8 mouse cellular contexts compared by ENCODE assay signal in genomic region chr1:57612931-57613804, GRCm38 (mm10).
DNase-seq lines count a peak whose midpoint lies in the region; ATAC-seq lines count a peak whose summit lies in the region.

No protein-coding gene starts in this region.

- peak; percentile 7 for DNase-seq in adrenal gland, postnatal 14 days
- DNase-seq in adrenal gland, adult 8-10 months, result no peak
- peak; percentile 11 for DNase-seq in embryonic facial prominence, embryonic 10.5 days (ENCODE audit: low spot score)
- DNase-seq in kidney, adult 11 months, result peak; percentile 23
- DNase-seq in layer of hippocampus, postnatal 14 days (ENCODE audit: low spot score in 2 of 2), result no peak
- no peak for DNase-seq in frontal cortex, adult 2 months (ENCODE audit: extremely low spot score in 1 of 2, low spot score in 1 of 2)
- no peak for DNase-seq in spleen, postnatal 4 days (ENCODE audit: low spot score in 2 of 2)

- 0 out of 2 replicates have a peak, but pooled peaks cover 1% of the 10 kb centered on the region for H3K9me3 ChIP-seq in embryonic facial prominence, embryonic 10.5 days
- H3K9me3 ChIP-seq in midbrain, embryonic 13.5 days, result no peaks in the 10 kb centered on the region

- peak overlapping the region; percentile 44 for H3K4me2 ChIP-seq in midbrain, embryonic 13.5 days (replicated peaks)

- WGBS in embryonic facial prominence, embryonic 10.5 days, result 19% methylated on average over 17 of the region's 17 CpGs
- WGBS in midbrain, embryonic 13.5 days, result 19% methylated on average over 17 of the region's 17 CpGs

- no peaks in the 10 kb centered on the region for H3K27me3 ChIP-seq in embryonic facial prominence, embryonic 10.5 days (replicated peaks; ENCODE audit: low read depth, poor library complexity, severe bottlenecking)
- H3K27me3 ChIP-seq in midbrain, embryonic 13.5 days, result no peaks in the 10 kb centered on the region

- H3K4me1 ChIP-seq in embryonic facial prominence, embryonic 10.5 days, result peaks cover 27% of the 10 kb centered on the region
- H3K4me1 ChIP-seq in midbrain, embryonic 13.5 days (replicated peaks), result peaks cover 33% of the 10 kb centered on the region

- peak overlapping the region; percentile 39 for H3K4me3 ChIP-seq in embryonic facial prominence, embryonic 10.5 days
- peak overlapping the region; percentile 12; the same call in 1 of the 2 replicates for H3K4me3 ChIP-seq in midbrain, embryonic 13.5 days (replicated peaks)

- H3K27ac ChIP-seq in embryonic facial prominence, embryonic 10.5 days (replicated peaks), result no peak overlapping the region
- H3K27ac ChIP-seq in midbrain, embryonic 13.5 days, result peak overlapping the region; percentile 71

- peak; percentile 67 for ATAC-seq in midbrain, embryonic 13.5 days

- H3K36me3 ChIP-seq in embryonic facial prominence, embryonic 10.5 days (replicated peaks), result no peaks in the 10 kb centered on the region
- H3K36me3 ChIP-seq in midbrain, embryonic 13.5 days, result no peaks in the 10 kb centered on the region

- H3K9ac ChIP-seq in midbrain, embryonic 13.5 days (replicated peaks), result no peak overlapping the region

Comparison
In these comparisons a context has a peak if more than half of its experiments do, and no peak if none do; other contexts are left out.
1. DNase-seq: peak in adrenal gland, postnatal 14 days (single experiment), embryonic facial prominence, embryonic 10.5 days (single experiment) and kidney, adult 11 months (single experiment); none in adrenal gland, adult 8-10 months (single experiment), layer of hippocampus, postnatal 14 days (0 of 2), frontal cortex, adult 2 months (0 of 2) and spleen, postnatal 4 days (0 of 2).